Mouse (Mus musculus) layer of hippocampus, postnatal 36 days (tissue): ENCODE data around the gene Kcnq1. TPM values are rescaled to one million over a fixed set of nuclear protein-coding genes. Genes with fewer than 3 reads are reported as not detected.

Experiments used
- DNase-seq, 2 experiments: peaks; one replicate each; pipeline ENCODE4 v3.0.0; 2022
- total RNA-seq, 2 experiments: library from RNA; stranded (reverse); gene quantifications; 2 replicates each; pipeline ENCODE4 v1.2.3; 2021

Gene Kcnq1
- total RNA-seq, 2 experiments from 2014 or later: 0.55 to 1.1 TPM

DNA sequence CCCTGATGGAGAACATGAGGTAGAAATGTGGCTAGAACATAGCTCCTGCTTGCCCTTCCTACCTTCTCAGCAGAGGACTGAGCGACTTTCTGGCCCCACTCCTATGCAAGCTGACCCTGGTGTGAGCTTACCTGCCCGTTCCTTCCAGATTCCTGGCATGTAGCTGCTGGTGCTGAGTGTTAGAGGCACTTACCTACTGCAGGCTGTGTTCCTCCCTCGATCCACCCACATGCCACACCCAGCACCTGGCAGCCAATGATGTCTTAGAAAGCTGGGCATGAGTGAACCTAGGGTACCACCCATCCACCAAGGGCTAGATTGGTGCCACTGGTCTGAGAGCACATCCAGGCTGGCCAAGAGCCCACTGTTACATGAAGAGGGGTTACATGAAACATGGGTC lies 12.3 kb upstream of the Kcnq1 start:
- DNase-seq: no peak

- DNase-seq: peak; percentile 36 to 48
Observed at GRCm38 (mm10) chr7:143094592-143095553, 11.3 kb upstream of the Kcnq1 start, which contains the start of gene Trpm5. Trpm5 (minus strand) TSS chr7:143094642.

DNA sequence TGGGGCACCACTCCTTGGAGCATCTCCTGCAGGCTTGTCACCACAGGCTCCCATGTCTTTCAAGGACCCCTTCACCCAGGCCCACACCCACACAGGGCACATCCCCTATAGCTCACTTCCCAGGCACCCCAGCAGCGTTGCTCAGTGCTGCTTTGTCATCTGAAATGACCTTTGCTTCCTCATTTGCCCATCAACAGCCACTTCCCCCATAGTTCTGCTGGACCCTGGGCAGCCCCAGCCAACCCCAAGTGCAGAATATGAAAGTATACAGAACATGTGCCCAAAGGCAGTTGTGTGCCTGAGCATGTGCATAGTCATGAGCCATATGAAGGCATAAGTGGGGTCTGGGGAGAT lies 10.6 kb upstream of the Kcnq1 start:
- no peak for DNase-seq

- no peak for DNase-seq
Observed at GRCm38 (mm10) chr7:143100759-143101158, 5.4 kb upstream of the Kcnq1 start.

DNA sequence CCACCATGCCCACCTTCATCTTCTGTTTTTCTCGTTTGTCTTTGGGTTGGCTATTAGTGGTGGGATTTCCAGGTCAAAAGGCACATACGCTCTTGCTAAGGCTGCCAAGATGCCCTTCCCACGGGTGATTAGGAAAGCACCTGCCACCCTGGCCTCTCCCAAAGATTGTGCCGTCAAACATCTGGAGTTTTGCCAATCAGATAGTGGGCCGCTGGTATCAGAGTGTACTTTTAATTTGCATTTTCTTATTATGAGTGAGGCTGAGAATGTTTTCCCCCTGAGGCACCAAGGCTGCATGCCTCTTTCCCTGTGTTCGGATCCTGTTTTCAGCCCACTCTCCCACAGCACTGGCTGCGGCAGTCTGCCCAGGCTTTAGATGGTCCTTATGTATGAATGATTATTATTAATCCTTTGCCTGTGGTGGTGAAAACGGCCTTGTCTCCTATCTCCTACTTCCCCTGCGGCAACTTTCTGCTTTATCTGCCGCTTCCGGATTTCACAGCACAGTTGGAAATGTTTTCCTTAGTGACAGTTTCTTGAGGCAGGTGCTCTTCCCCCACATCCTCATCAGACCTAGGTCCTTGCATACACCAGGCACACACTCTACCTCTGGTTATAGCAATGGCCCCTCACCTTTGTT lies 784 bp upstream of the Kcnq1 start:
- no peak for DNase-seq

- DNase-seq: no peak
Observed at GRCm38 (mm10) chr7:143106672-143107465, 707 bp downstream of the Kcnq1 start.

DNA sequence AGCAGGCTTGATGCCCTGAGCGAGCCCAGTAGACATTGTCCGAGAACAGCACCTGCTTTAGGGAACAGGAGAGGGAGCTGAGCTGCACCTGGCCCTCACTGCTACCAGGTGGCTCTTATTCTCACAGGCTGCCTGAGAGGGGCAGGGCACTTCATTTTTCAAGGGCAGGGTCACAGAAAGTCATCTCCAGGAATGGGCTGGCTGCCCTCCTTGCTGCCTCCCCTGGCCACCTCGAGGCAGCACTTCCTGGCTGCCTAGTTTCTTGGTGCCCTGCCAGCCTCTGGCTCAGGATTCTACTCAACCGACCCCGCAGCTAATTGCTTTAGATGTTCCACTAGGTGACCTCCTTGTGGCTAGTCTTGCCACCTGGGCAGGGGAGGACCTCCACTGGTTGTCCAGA lies 2.0 kb downstream of the Kcnq1 start:
- DNase-seq: no peak

DNA sequence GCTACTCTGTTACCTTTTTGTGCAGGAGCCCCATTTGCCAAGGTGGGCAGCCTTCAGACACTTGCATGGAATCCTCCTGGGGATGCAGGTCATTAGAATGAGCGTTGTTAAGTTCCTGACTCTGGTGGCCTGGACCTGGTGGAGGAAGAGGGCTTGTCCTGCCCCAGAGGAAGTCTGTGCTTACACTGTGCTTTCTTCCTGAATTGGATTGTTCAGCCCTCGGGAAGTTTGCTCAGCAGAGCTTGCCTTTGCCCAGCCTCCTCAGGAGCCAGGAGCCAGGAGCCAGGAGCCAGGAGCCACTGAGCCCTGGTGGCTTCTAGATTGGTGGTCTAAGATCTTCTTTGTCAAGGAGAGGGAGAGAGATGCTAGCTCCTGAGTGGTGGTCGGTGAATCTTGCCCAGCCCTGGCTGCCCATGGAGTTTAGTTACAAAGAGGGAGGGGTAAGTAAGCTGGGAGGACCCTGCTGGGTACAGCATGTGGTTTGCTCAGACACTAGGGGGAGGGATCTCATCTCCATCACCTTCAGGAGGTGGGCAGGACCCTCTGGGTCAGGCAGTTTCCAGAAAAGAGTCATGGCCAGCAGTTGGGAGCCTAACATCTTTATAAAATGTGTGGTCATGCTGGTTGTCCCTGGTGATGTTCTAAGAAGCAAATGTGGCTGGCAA lies 3.0 kb downstream of the Kcnq1 start:
- DNase-seq: no peak

GRCm38 (mm10) chr7:143109696-143110095 lies 3.5 kb downstream of the Kcnq1 start:
- DNase-seq: no peak

DNA sequence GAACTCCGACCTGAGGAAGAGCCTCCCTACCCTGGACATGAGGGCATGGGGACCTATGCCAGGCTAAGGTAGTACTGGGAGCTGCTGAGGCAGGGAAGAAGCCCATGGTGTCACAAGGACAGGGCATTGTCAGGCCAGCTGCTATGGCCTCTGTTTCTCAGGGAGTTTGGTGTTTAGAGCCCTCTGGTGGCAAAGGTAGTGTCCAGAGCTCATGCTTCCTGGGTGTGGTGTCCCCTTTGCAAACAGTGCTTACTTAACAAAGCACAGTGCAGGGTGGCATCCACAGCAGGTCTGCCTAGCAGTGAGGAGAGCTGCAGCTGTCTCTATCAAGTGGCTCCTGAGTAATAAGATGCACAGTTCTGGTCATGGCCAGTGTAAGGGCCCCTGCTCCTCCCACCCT lies 4.6 kb downstream of the Kcnq1 start:
- no peak for DNase-seq

DNA sequence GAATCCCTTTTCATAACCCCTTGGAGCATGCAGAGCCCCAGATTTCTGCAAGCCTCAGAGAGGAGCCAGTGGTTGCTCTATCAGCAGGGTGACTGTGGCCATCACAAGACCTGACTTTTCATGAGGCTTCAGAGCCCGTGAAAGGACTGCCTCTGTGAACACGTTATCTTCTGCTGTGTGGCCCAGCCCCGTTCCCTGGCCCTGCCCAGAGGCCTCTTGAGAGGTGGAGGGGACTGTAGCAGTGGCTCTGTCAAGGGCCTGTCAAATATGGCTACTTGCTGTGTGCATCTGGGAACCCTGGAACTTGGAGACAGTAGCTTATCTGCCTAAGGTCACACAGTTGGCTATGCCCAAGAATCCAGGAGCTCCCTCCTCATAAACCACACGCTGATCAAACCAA lies 5.6 kb downstream of the Kcnq1 start:
- DNase-seq: no peak

DNA sequence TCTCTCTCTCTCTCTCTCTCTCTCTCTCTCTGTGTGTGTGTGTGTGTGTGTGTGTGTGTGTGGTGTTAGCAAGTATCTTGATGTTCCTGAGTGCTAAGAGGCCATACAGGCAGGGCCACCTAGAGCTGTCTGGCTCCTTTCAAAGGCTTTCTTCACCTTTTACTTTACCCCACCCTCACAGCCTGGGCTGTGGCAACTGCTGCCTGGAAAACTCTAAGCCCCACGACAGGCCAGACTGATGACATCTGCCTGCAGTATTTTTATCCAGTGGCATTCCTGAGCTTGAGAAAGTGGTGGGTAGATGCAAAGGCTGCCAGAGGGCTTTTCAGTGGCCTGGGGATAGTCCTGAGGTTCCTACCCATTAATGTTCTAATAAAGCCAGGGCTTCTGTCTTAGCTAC lies 6.2 kb downstream of the Kcnq1 start:
- no peak for DNase-seq

GRCm38 (mm10) chr7:143114773-143115172 lies 8.6 kb downstream of the Kcnq1 start:
- DNase-seq: no peak

GRCm38 (mm10) chr7:143116521-143116920 lies 10.4 kb downstream of the Kcnq1 start:
- no peak for DNase-seq

- no peak for DNase-seq
Observed at GRCm38 (mm10) chr7:143119407-143119806, 13.2 kb downstream of the Kcnq1 start.

DNA sequence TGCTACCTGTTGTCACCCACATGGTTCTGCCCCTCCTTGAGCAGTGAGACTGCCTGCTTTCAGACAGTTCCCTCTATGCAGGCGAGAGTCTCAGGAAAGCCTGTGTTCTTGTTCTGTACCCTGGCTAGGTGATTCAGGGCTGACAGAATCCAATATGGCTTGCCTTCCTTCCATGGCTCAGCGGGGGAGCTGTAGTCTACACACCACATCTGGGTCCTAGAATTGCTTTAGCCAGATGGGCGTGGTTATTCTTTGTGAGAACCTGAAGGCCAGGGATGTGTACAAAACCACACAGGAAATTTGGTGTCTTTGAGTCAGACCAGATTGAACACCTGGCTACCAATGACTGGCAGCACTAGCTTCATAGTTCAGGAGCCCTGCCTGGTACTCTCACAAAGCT lies 13.7 kb downstream of the Kcnq1 start:
- no peak for DNase-seq

GRCm38 (mm10) chr7:143122191-143122590 lies 16.0 kb downstream of the Kcnq1 start:
- DNase-seq: no peak

DNA sequence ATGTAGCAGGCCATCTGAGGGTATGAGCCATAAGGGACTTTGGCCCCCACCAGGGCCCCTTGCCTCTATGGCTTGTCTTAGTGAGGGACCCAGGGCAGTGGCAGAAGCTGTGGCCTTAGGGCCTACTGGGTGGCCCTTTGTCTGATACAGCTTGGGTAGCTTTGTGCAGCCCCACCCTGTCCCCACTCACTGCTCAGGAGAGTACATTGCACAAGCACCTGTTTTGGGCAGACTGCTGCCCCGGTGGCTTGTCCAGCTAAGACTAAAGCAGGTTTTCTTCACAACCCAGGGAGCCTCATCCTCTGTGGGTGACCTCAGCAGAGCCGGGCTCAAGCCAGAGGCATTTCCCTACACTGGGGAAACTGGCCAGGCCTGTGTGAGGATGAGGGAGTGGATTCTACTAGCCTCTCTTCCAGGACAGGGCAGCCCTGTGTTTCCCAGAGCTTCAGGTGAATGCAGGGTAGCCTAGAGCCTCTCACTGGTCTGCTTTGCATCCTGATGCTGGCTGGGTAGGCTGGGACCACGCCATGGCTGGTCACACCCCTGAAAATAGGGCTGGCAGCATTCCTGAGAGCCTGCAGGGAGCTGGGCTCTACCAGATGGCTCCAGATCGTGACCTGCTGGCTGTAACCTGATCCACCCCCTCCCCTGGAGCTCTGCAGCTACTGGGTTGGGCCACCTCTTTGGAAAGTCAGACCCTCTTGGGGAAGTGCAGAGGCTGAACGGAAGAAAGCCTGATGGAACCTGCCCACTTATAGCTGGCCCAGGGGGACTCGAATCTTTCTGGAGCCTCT lies 17.9 kb downstream of the Kcnq1 start:
- DNase-seq: no peak

DNA sequence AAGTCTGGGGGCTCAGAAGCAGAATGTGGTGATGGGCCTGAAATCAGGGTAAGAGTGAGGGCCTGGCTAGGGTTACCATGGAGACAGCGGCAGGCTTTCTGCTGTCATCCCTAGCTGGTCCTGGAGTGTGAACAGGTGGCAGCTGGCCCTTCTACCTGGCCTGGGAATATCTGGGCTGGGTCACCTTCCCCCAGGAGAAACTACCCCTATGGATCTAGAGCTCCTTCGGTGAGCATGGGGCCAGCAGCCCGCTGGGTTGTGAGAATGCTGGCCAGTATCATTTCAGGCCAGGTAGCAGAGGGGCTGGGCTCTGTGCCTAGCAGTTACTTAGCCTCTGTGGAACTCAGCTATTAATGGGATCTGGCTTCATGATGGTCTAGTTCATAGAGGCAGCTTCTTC lies 18.7 kb downstream of the Kcnq1 start:
- DNase-seq: no peak

DNA sequence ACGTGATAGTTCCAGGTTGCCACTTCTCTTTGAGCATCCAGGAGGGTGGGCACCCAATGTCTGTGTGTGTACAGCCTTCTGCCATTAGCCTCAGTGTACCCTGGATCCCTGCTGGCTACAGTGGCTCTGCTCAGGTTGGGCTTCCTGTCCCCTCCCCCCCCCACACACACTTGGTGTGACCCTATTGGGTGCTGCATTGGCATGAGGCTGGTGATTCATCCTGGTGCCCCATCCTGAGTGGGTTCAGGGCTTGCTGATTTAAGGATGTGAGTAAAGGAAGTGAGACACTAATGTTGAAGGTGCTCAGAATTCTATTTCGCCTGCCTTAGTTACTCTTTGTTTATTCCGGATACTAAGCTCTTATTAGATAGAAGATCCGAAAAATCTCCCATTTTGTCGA lies 26.7 kb downstream of the Kcnq1 start:
- no peak for DNase-seq

- DNase-seq: no peak
Observed at GRCm38 (mm10) chr7:143136125-143136524, 30.0 kb downstream of the Kcnq1 start.

- no peak for DNase-seq
Observed at GRCm38 (mm10) chr7:143136561-143136960, 30.4 kb downstream of the Kcnq1 start.
